Comparison of ENCODE assay signal across 16 mouse cellular contexts in the genomic region with DNA sequence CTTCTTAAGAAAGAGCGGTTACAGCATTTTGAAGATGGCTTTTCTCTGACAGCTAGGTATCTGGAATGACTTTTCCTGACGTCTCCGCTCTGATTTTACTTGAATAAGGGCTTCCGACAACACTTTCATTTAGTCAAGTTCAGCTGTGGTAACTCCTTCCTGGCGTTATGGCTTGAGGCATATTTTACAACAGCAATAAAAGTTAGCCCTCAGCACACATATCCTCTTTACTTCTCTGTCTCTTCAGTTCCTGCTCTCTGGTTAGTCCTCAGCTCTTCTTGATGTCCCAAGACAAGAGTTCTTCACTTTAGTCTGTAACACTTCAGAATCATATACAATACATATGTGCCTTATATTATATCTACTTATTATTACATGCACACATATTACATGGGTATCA.
"Had no signal": no experiment of that assay in that cellular context is flagged by ENCODE, and none has a peak within 500 bp of the region (broad histone marks: within the 10 kb centered on the region; RNA-seq: fewer than 3 reads in every experiment).

No protein-coding gene starts in this region.

- H3K27ac ChIP-seq: midbrain, embryonic 12.5 days; neural tube, embryonic 13.5 days; neural tube, embryonic 15.5 days had no signal

- H3K4me3 ChIP-seq: midbrain, embryonic 10.5 days; midbrain, embryonic 12.5 days; myocyte; neural tube, embryonic 13.5 days; neural tube, embryonic 15.5 days had no signal

- ATAC-seq: midbrain, embryonic 16.5 days had no signal

- H3K4me2 ChIP-seq: lung, embryonic 14.5 days; midbrain, embryonic 12.5 days; neural tube, embryonic 13.5 days; neural tube, embryonic 15.5 days had no signal

- H3K9ac ChIP-seq: lung, embryonic 14.5 days; midbrain, embryonic 12.5 days; neural tube, embryonic 13.5 days; neural tube, embryonic 15.5 days had no signal

- DNase-seq: lung, adult 18-20 months; lung, embryonic 14.5 days; lung, postnatal 10 days; lung, postnatal 4 days; midbrain, embryonic 14.5 days; right cerebral cortex, postnatal 14 days; spleen, adult 18-20 months; thymus, adult 18-20 months; thymus, postnatal 14 days; thymus, postnatal 36 days had no signal

- H3K36me3 ChIP-seq: midbrain, embryonic 10.5 days; midbrain, embryonic 12.5 days; neural tube, embryonic 13.5 days; neural tube, embryonic 15.5 days had no signal

- H3K9me3 ChIP-seq: midbrain, embryonic 10.5 days; midbrain, embryonic 12.5 days; neural tube, embryonic 13.5 days; neural tube, embryonic 15.5 days had no signal

- H3K27me3 ChIP-seq: midbrain, embryonic 12.5 days; neural tube, embryonic 13.5 days; neural tube, embryonic 15.5 days had no signal
